Mouse (Mus musculus) midbrain, postnatal 0 days (tissue): ENCODE results near the gene Eps15l1. TPM values are rescaled to one million over a fixed set of nuclear protein-coding genes. Genes with fewer than 3 reads are reported as not detected.

Experiments
- ATAC-seq: fragments of 200-750 bp; cut with Nextera tagmentation; 2 replicates; pipeline ENCODE4 v1.8.0; 2017; ENCODE audit warnings: moderate number of reproducible peaks, mild to moderate bottlenecking, moderate TSS enrichment, moderate library complexity; ENCODE audit not compliant: low FRiP score
- DNase-seq: peaks from one replicate; pipeline ENCODE4 v3.0.0-alpha.2; 2015; ENCODE audit warnings: low spot score
- H3K27ac ChIP-seq: fragments of 300-500 bp; sonication (generic); 2 replicates; pipeline ENCODE4 v1.5.1; 2014; ENCODE audit warnings: low read depth, mild to moderate bottlenecking, low read length, mixed read lengths
- H3K27me3 ChIP-seq: fragments of 300-500 bp; sonication (generic); 2 replicates; pipeline ENCODE4 v1.6.1; 2014; ENCODE audit warnings: low read length, control low read depth, mixed read lengths; ENCODE audit not compliant: insufficient read depth
- H3K36me3 ChIP-seq: fragments of 300-500 bp; sonication (generic); 2 replicates; pipeline ENCODE4 v1.6.1; 2014; ENCODE audit warnings: low read length, control low read depth, mixed read lengths; ENCODE audit not compliant: insufficient read depth
- H3K4me1 ChIP-seq: fragments of 300-500 bp; sonication (generic); 2 replicates; pipeline ENCODE4 v1.6.1; 2014; ENCODE audit warnings: mild to moderate bottlenecking, control low read depth, antibody characterized with exemption, low read length, mixed read lengths; ENCODE audit not compliant: insufficient read depth
- H3K4me2 ChIP-seq: fragments of 300-500 bp; sonication (generic); 2 replicates; pipeline ENCODE4 v1.6.1; 2014; ENCODE audit warnings: low read depth, mild to moderate bottlenecking, low read length, mixed read lengths; ENCODE audit not compliant: poor library complexity, severe bottlenecking
- H3K4me3 ChIP-seq: fragments of 300-500 bp; sonication (generic); 2 replicates; pipeline ENCODE4 v1.5.1; 2014; ENCODE audit warnings: low read depth, mild to moderate bottlenecking, low read length, moderate library complexity
- H3K9ac ChIP-seq: fragments of 300-500 bp; sonication (generic); replicated peaks from 2 replicates; pipeline ENCODE4 v1.6.1; 2014; ENCODE audit warnings: mild to moderate bottlenecking, low read length, moderate library complexity, mixed read lengths; ENCODE audit not compliant: poor library complexity, severe bottlenecking
- H3K9me3 ChIP-seq: fragments of 300-500 bp; sonication (generic); 2 replicates; pipeline ENCODE4 v1.6.1; 2016; ENCODE audit warnings: low read length, control low read depth
- CTCF ChIP-seq: IDR thresholded peaks from 2 replicates; pipeline ENCODE4 v1.5.1; 2016; ENCODE audit warnings: antibody characterized with exemption, mild to moderate bottlenecking
- WGBS: fragments of 180-500 bp; shearing (Covaris S2); extraction: QIAGEN DNeasy Blood & Tissue Kit; methylation state at CpG from one replicate; pipeline ENCODE4 v1.1.7; 2014; 5-methylcytosine and 5-hydroxymethylcytosine counted together
- microRNA-seq: library from miRNA; unstranded; fragments of <30 nt; microRNA quantifications from one replicate; pipeline ENCODE4, GENCODE M21; 2016; ENCODE audit warnings: borderline number of aligned reads
- polyA plus RNA-seq: library from polyadenylated mRNA; unstranded; fragments of >200 nt; fragmentation: Nextera tagmentation; extraction: Ambion mirVana; gene quantifications from 2 replicates; pipeline ENCODE4 v1.2.1, GENCODE M21; 2015
- total RNA-seq: library from RNA; depleted of rRNA; stranded (reverse); fragments of >200 nt; gene quantifications from 2 replicates; pipeline ENCODE4 v1.2.3, GENCODE M21; 2014; rRNA removed

Gene Eps15l1
- total and polyA plus RNA-seq, 2 experiments from 2014 or later: 51.3 to 65.7 TPM

GRCm38 (mm10) chr8:72296561-72296960 lies 124.7 kb downstream of the Eps15l1 start:
- no peak overlapping the region for H3K4me2 ChIP-seq
- no peak overlapping the region for H3K27ac ChIP-seq
- H3K4me1 ChIP-seq: no peaks in the 10 kb centered on the region
- H3K9me3 ChIP-seq: no peaks in the 10 kb centered on the region
- H3K27me3 ChIP-seq: no peaks in the 10 kb centered on the region
- H3K36me3 ChIP-seq: no peaks in the 10 kb centered on the region
- H3K9ac ChIP-seq: no peak overlapping the region
- ATAC-seq (no peak), DNase-seq (no peak)
- WGBS: 93% methylated on average over 7 of the region's 8 CpGs
- H3K4me3 ChIP-seq: no peak overlapping the region
- TF ChIP-seq CTCF: no peak

DNA sequence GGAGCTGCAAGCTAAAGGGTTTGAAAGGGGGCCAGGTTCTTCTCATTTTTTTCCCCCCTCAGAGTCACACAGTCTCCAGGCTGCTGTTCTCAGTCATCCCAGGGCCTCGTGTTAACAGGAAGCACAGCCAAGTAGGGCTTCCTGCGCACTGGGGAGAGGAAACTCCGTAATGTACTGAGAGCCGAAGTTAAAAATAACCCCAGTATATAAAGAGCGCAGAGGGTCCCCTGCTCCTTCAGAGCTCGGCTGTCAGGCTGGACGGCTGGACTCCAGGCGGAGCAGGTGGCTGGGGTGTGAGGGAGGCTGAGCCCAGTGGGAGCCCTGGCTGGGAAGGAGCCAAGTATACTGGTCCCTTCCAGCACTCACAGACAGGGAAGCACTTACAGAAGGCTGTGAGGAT lies 125.6 kb downstream of the Eps15l1 start:
- peak; percentile 73 for DNase-seq
- no peak overlapping the region for H3K9ac ChIP-seq
- ATAC-seq: peak; percentile 44; the same call in 1 of the 2 replicates
- H3K4me1 ChIP-seq: no peaks in the 10 kb centered on the region
- H3K27ac ChIP-seq: 0 out of 2 replicates have a peak overlapping the region, but pooled peaks have one; percentile 7
- H3K4me2 ChIP-seq: no peak overlapping the region
- no peaks in the 10 kb centered on the region for H3K27me3 ChIP-seq
- TF ChIP-seq CTCF: no peak
- no peaks in the 10 kb centered on the region for H3K36me3 ChIP-seq
- no peaks in the 10 kb centered on the region for H3K9me3 ChIP-seq
- WGBS: 56% methylated on average over 8 of the region's 8 CpGs
- H3K4me3 ChIP-seq: no peak overlapping the region

GRCm38 (mm10) chr8:72295125-72295524 lies 126.1 kb downstream of the Eps15l1 start:
- no peaks in the 10 kb centered on the region for H3K9me3 ChIP-seq
- no peaks in the 10 kb centered on the region for H3K36me3 ChIP-seq
- H3K4me3 ChIP-seq: no peak overlapping the region
- no peaks in the 10 kb centered on the region for H3K27me3 ChIP-seq
- no peaks in the 10 kb centered on the region for H3K4me1 ChIP-seq
- no peak for TF ChIP-seq CTCF
- DNase-seq (no peak), ATAC-seq (no peak)
- 69% methylated on average over 3 of the region's 3 CpGs for WGBS
- no peak overlapping the region for H3K9ac ChIP-seq
- H3K27ac ChIP-seq: no peak overlapping the region
- no peak overlapping the region for H3K4me2 ChIP-seq

GRCm38 (mm10) chr8:72293309-72293708 lies 128.0 kb downstream of the Eps15l1 start:
- no peak overlapping the region for H3K4me2 ChIP-seq
- no peaks in the 10 kb centered on the region for H3K27me3 ChIP-seq
- DNase-seq: no peak
- H3K9ac ChIP-seq: no peak overlapping the region
- H3K4me1 ChIP-seq: no peaks in the 10 kb centered on the region
- no peak for TF ChIP-seq CTCF
- no peak overlapping the region for H3K4me3 ChIP-seq
- H3K27ac ChIP-seq: no peak overlapping the region
- no peaks in the 10 kb centered on the region for H3K9me3 ChIP-seq
- H3K36me3 ChIP-seq: no peaks in the 10 kb centered on the region
- ATAC-seq: no peak

- Histone ChIP-seq H3K9ac (no peak overlapping the region), H3K4me3 (no peak overlapping the region), H3K4me1 (no peaks in the 10 kb centered on the region), H3K9me3 (no peaks in the 10 kb centered on the region), H3K27ac (no peak overlapping the region), H3K27me3 (no peaks in the 10 kb centered on the region), H3K36me3 (no peaks in the 10 kb centered on the region), H3K4me2 (no peak overlapping the region)
- WGBS: 81% methylated on average over 2 of the region's 2 CpGs
- ATAC-seq: no peak
- no peak for DNase-seq
- TF ChIP-seq CTCF: no peak
Measured at GRCm38 (mm10) chr8:72291104-72291503, 130.2 kb downstream of the Eps15l1 start.

Small RNAs within 50 kb of the gene (microRNA-seq; reads per million reads assigned to microRNA genes)
- gene Mir7068: 1.3 reads per million

Other genes with a start within 250 kb of the Eps15l1 start
- gene Hsh2d, start 231.8 kb downstream of the Eps15l1 start, total RNA-seq: 0.24 and 0.55 TPM in 2 replicates
- gene Hsh2d, start 231.8 kb downstream of the Eps15l1 start, polyA plus RNA-seq: not detected in 2 replicates
- gene Cib3, start 208.6 kb downstream of the Eps15l1 start, total RNA-seq: not detected in 2 replicates
- gene Cib3, start 208.6 kb downstream of the Eps15l1 start, polyA plus RNA-seq: not detected in 2 replicates
- not detected in 2 replicates for gene Gm11034, start 207.8 kb downstream of the Eps15l1 start, total RNA-seq
- gene Gm11034, start 207.8 kb downstream of the Eps15l1 start, polyA plus RNA-seq: not detected in 2 replicates
- gene Fam32a, start 201.7 kb downstream of the Eps15l1 start, total RNA-seq: 113 and 116 TPM in 2 replicates
- 91.6 and 92.5 TPM in 2 replicates for gene Fam32a, start 201.7 kb downstream of the Eps15l1 start, polyA plus RNA-seq
- 81.8 and 97.2 TPM in 2 replicates for gene Ap1m1, start 181.4 kb downstream of the Eps15l1 start, total RNA-seq
- gene Ap1m1, start 181.4 kb downstream of the Eps15l1 start, polyA plus RNA-seq: 252 and 260 TPM in 2 replicates
- gene Gm10282, start 116.2 kb downstream of the Eps15l1 start, total RNA-seq: 2.4 and 3.9 TPM in 2 replicates
- gene Gm10282, start 116.2 kb downstream of the Eps15l1 start, polyA plus RNA-seq: 9.0 and 10.2 TPM in 2 replicates
- 5.3 and 7.8 TPM in 2 replicates for gene Klf2, start 102.4 kb downstream of the Eps15l1 start, total RNA-seq
- 9.8 and 10.5 TPM in 2 replicates for gene Klf2, start 102.4 kb downstream of the Eps15l1 start, polyA plus RNA-seq
- gene Calr3, start 22.4 kb upstream of the Eps15l1 start, total RNA-seq: 0.28 and 0.77 TPM in 2 replicates
- gene Calr3, start 22.4 kb upstream of the Eps15l1 start, polyA plus RNA-seq: 1.0 and 1.2 TPM in 2 replicates
- 8.7 and 8.9 TPM in 2 replicates for gene 1700030K09Rik, start 22.4 kb upstream of the Eps15l1 start, total RNA-seq
- 14.7 TPM in 2 replicates for gene 1700030K09Rik, start 22.4 kb upstream of the Eps15l1 start, polyA plus RNA-seq
- gene Cherp, start 53.8 kb upstream of the Eps15l1 start, total RNA-seq: 33.4 and 51.4 TPM in 2 replicates
- 44.5 and 50.9 TPM in 2 replicates for gene Cherp, start 53.8 kb upstream of the Eps15l1 start, polyA plus RNA-seq
- 47.7 and 69.4 TPM in 2 replicates for gene Slc35e1, start 71.2 kb upstream of the Eps15l1 start, total RNA-seq
- 11.1 and 12.0 TPM in 2 replicates for gene Slc35e1, start 71.2 kb upstream of the Eps15l1 start, polyA plus RNA-seq
- gene Med26, start 126.8 kb upstream of the Eps15l1 start, total RNA-seq: 16.2 and 17.8 TPM in 2 replicates
- 17.4 and 19.1 TPM in 2 replicates for gene Med26, start 126.8 kb upstream of the Eps15l1 start, polyA plus RNA-seq
- gene Smim7, start 149.6 kb upstream of the Eps15l1 start, total RNA-seq: 89.0 and 99.9 TPM in 2 replicates
- gene Smim7, start 149.6 kb upstream of the Eps15l1 start, polyA plus RNA-seq: 155 and 156 TPM in 2 replicates
- gene Tmem38a, start 150.6 kb upstream of the Eps15l1 start, total RNA-seq: 64.6 and 73.7 TPM in 2 replicates
- 36.7 and 44.7 TPM in 2 replicates for gene Tmem38a, start 150.6 kb upstream of the Eps15l1 start, polyA plus RNA-seq
- 31.6 and 36.3 TPM in 2 replicates for gene Nwd1, start 225.3 kb upstream of the Eps15l1 start, total RNA-seq
- gene Nwd1, start 225.3 kb upstream of the Eps15l1 start, polyA plus RNA-seq: 2.0 and 2.6 TPM in 2 replicates